Mouse (Mus musculus): Measurements from ENCODE around the gene Col6a1. TPM values are rescaled to one million over a fixed set of nuclear protein-coding genes. Genes with fewer than 3 reads are reported as not detected.
"Not testable (repeated sequence)": the region's sequence is repeated elsewhere in the genome, so short reads cannot be mapped to it uniquely, and the experiment has no call there.

The Col6a1 gene
- polyA plus RNA-seq (2012; rRNA removed) = 90.2 and 91.3 TPM in 2 replicates

GRCm38 (mm10) chr10:76725682-76726285, at the start of gene Col6a1:
Gene Col6a1 (minus strand): TSS chr10:76726168.
- Histone ChIP-seq H3K4me1 (ENCODE audit: control insufficient read depth, insufficient read depth, low read length) (peaks cover 3% of the 10 kb centered on the region), H3K4me3 (ENCODE audit: insufficient read depth, low read length) (peak within 1 kb of the TSS; percentile 37), H3K27ac (ENCODE audit: insufficient read depth, low read length) (no peak within 1 kb of the TSS)
- TF ChIP-seq POLR2A (IDR thresholded peaks at IDR 0.05; ENCODE audit: extremely low read depth, insufficient read depth, low read length) = no peak

DNA sequence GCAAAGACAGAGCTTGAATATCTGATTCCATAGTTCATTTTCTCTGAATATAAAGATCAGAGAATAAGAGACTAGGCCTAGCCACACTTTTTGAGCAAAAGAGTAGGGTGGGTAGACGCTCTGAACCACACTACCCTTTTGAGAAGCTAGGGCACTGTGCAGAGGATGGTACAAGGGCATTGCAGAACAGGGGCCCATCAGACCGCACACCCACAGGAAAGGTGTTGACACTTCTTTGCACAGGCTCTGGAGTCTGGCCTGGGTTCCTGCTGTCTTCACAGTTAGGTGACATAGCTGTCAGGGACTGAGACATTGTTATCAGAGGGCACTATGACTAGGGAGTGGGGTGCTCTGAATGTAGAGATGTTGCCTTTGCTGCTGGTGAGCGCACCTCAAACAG, 45.7 kb upstream of the Col6a1 start:
- no peaks in the 10 kb centered on the region for H3K4me1 ChIP-seq (ENCODE audit: control insufficient read depth, insufficient read depth, low read length)
- H3K27ac ChIP-seq (ENCODE audit: insufficient read depth, low read length) = no peak overlapping the region
- no peak for TF ChIP-seq CTCF (IDR thresholded peaks at IDR 0.05; ENCODE audit: extremely low read depth, insufficient read depth, low read length)
- TF ChIP-seq POLR2A (IDR thresholded peaks at IDR 0.05; ENCODE audit: extremely low read depth, insufficient read depth, low read length) = no peak
- no peak overlapping the region for H3K4me3 ChIP-seq (ENCODE audit: insufficient read depth, low read length)

- Histone ChIP-seq H3K27ac (ENCODE audit: insufficient read depth, low read length) (no peak overlapping the region), H3K4me3 (ENCODE audit: insufficient read depth, low read length) (no peak overlapping the region), H3K4me1 (ENCODE audit: control insufficient read depth, insufficient read depth, low read length) (no peaks in the 10 kb centered on the region)
- TF ChIP-seq POLR2A (IDR thresholded peaks at IDR 0.05; ENCODE audit: extremely low read depth, insufficient read depth, low read length) (no peak), CTCF (IDR thresholded peaks at IDR 0.05; ENCODE audit: extremely low read depth, insufficient read depth, low read length) (no peak)
Measured at GRCm38 (mm10) chr10:76771086-76771485, 45.1 kb upstream of the Col6a1 start.

GRCm38 (mm10) chr10:76769581-76769980, 43.6 kb upstream of the Col6a1 start:
- Histone ChIP-seq H3K4me1 (ENCODE audit: control insufficient read depth, insufficient read depth, low read length) (no peaks in the 10 kb centered on the region), H3K4me3 (ENCODE audit: insufficient read depth, low read length) (no peak overlapping the region), H3K27ac (ENCODE audit: insufficient read depth, low read length) (no peak overlapping the region)
- TF ChIP-seq POLR2A (IDR thresholded peaks at IDR 0.05; ENCODE audit: extremely low read depth, insufficient read depth, low read length) = no peak
- TF ChIP-seq CTCF (IDR thresholded peaks at IDR 0.05; ENCODE audit: extremely low read depth, insufficient read depth, low read length) = no peak

- no peak overlapping the region for H3K4me3 ChIP-seq (ENCODE audit: insufficient read depth, low read length)
- H3K27ac ChIP-seq (ENCODE audit: insufficient read depth, low read length) = no peak overlapping the region
- no peak for TF ChIP-seq CTCF (IDR thresholded peaks at IDR 0.05; ENCODE audit: extremely low read depth, insufficient read depth, low read length)
- no peak for TF ChIP-seq POLR2A (IDR thresholded peaks at IDR 0.05; ENCODE audit: extremely low read depth, insufficient read depth, low read length)
- no peaks in the 10 kb centered on the region; the same call in 1 of the 2 replicates for H3K4me1 ChIP-seq (ENCODE audit: control insufficient read depth, insufficient read depth, low read length)
Measured at GRCm38 (mm10) chr10:76766196-76766595, 40.2 kb upstream of the Col6a1 start.

DNA sequence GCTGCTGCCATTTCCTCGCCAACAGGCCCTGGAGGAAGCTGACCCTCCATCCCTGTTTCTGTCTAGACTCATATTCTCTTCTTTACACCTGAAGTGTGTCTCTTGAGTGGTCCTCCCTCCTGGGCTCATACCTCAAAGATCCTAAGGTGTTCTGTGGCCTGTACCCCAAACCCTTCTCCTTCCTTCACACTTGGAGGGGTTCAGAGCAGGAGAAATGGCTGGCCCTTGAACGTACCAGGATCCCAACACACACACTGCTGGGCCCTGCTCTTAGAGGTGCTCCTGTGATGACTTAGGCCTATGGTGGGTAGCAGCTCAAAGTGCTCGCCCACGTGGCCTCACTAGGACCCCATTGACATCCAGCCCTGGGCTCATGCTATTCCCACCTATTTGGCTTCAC, 39.0 kb upstream of the Col6a1 start:
- no peaks in the 10 kb centered on the region; the same call in 1 of the 2 replicates for H3K4me1 ChIP-seq (ENCODE audit: control insufficient read depth, insufficient read depth, low read length)
- no peak overlapping the region for H3K27ac ChIP-seq (ENCODE audit: insufficient read depth, low read length)
- H3K4me3 ChIP-seq (ENCODE audit: insufficient read depth, low read length) = no peak overlapping the region
- no peak for TF ChIP-seq POLR2A (IDR thresholded peaks at IDR 0.05; ENCODE audit: extremely low read depth, insufficient read depth, low read length)
- TF ChIP-seq CTCF (IDR thresholded peaks at IDR 0.05; ENCODE audit: extremely low read depth, insufficient read depth, low read length) = no peak

- TF ChIP-seq CTCF (IDR thresholded peaks at IDR 0.05; ENCODE audit: extremely low read depth, insufficient read depth, low read length) (no peak), POLR2A (IDR thresholded peaks at IDR 0.05; ENCODE audit: extremely low read depth, insufficient read depth, low read length) (no peak)
- Histone ChIP-seq H3K27ac (ENCODE audit: insufficient read depth, low read length) (no peak overlapping the region), H3K4me1 (ENCODE audit: control insufficient read depth, insufficient read depth, low read length) (no peaks in the 10 kb centered on the region; the same call in 1 of the 2 replicates), H3K4me3 (ENCODE audit: insufficient read depth, low read length) (no peak overlapping the region)
Measured at GRCm38 (mm10) chr10:76763016-76763415, 37.0 kb upstream of the Col6a1 start.

- no peaks in the 10 kb centered on the region; the same call in 1 of the 2 replicates for H3K4me1 ChIP-seq (ENCODE audit: control insufficient read depth, insufficient read depth, low read length)
- H3K4me3 ChIP-seq (ENCODE audit: insufficient read depth, low read length) = no peak overlapping the region
- TF ChIP-seq POLR2A (IDR thresholded peaks at IDR 0.05; ENCODE audit: extremely low read depth, insufficient read depth, low read length) (no peak), CTCF (IDR thresholded peaks at IDR 0.05; ENCODE audit: extremely low read depth, insufficient read depth, low read length) (no peak)
- no peak overlapping the region for H3K27ac ChIP-seq (ENCODE audit: insufficient read depth, low read length)
Measured at GRCm38 (mm10) chr10:76762411-76762810, 36.4 kb upstream of the Col6a1 start.

DNA sequence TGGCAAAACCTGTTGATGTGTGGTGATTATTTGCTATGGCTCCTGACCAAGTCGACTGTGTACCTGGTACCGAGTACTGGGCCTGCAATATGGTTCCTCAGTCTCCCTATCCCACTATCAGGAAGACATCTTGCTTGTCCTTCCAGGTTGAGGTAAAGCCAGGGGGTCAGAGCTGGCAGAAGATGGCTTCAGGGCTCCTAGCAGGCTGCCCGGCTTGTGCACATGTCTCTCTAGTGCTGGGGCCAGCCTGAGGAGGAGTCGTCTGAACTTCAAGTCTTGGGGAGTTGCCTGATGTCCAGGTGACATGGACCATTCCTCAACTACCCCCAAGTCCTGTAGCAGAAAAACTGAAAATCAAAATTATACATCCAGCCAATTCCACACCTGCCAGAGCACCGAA, 33.9 kb upstream of the Col6a1 start:
- TF ChIP-seq POLR2A (IDR thresholded peaks at IDR 0.05; ENCODE audit: extremely low read depth, insufficient read depth, low read length) = no peak
- no peak for TF ChIP-seq CTCF (IDR thresholded peaks at IDR 0.05; ENCODE audit: extremely low read depth, insufficient read depth, low read length)
- H3K4me3 ChIP-seq (ENCODE audit: insufficient read depth, low read length) = no peak overlapping the region
- H3K4me1 ChIP-seq (ENCODE audit: control insufficient read depth, insufficient read depth, low read length) = no peaks in the 10 kb centered on the region; the same call in 1 of the 2 replicates
- no peak overlapping the region for H3K27ac ChIP-seq (ENCODE audit: insufficient read depth, low read length)

DNA sequence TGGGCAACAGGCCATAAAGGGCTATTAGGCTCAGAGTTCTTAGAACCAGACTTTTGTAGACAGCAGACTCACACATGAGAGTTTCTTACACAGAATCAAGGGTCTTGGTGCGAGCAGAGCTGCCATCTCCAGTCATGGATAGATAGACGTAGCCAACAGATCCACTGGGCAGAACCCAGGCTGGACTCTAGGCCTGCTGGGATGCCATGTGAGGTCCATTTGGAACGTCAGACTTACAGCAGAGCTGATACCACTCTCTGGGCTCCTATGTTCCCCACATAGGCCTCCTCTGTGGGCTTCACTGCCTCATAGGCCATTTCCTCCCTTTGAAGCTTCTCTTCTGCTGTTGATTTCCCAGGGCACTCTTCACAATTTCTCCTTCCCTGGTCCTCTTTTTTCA, 27.7 kb upstream of the Col6a1 start:
- Histone ChIP-seq H3K27ac (ENCODE audit: insufficient read depth, low read length) (no peak overlapping the region), H3K4me1 (ENCODE audit: control insufficient read depth, insufficient read depth, low read length) (no peaks in the 10 kb centered on the region), H3K4me3 (ENCODE audit: insufficient read depth, low read length) (no peak overlapping the region)
- TF ChIP-seq POLR2A (IDR thresholded peaks at IDR 0.05; ENCODE audit: extremely low read depth, insufficient read depth, low read length) (no peak), CTCF (IDR thresholded peaks at IDR 0.05; ENCODE audit: extremely low read depth, insufficient read depth, low read length) (no peak)

GRCm38 (mm10) chr10:76744267-76744666, 18.3 kb upstream of the Col6a1 start:
- not testable (repeated sequence) for H3K27ac ChIP-seq (ENCODE audit: insufficient read depth, low read length); H3K4me3 ChIP-seq (ENCODE audit: insufficient read depth, low read length); H3K4me1 ChIP-seq (ENCODE audit: control insufficient read depth, insufficient read depth, low read length)

All from cortical plate, adult 2 months (tissue).